Mouse (Mus musculus): Measurements from ENCODE around the gene Eml6. TPM values are rescaled to one million over a fixed set of nuclear protein-coding genes. Genes with fewer than 3 reads are reported as not detected.
"Not testable (repeated sequence)": the region's sequence is repeated elsewhere in the genome, so short reads cannot be mapped to it uniquely, and the experiment has no call there.

Eml6 gene
- polyA plus RNA-seq, 2 experiments: 0.09 to 0.55 TPM

DNA sequence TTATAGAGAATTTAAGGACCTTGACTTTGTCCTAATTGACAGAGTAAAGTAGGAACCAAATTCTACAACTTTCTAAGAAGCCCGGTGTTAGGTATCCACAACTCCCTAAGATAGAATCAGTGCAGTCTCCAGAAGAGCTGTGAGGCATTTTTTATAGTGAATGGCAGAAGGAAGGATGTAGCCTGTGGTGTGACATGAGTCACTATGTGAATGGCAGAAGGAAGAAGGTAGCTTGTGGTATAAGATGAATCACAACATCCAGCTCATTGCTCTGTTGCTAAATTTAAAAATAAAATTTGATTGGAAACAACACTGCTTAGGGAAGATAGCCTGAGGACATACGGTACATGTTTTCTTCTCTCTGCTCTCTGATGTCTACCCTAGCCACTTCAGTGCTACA lies 146.2 kb downstream of the Eml6 start:
- H3K4me1 ChIP-seq (replicated peaks; ENCODE audit: control insufficient read depth in 2 of 2, insufficient read depth in 2 of 2, low read length in 1 of 2): no peaks in the 10 kb centered on the region
- 51% methylated on average over 2 of the region's 2 CpGs for WGBS (ENCODE audit: insufficient replicate concordance)

DNA sequence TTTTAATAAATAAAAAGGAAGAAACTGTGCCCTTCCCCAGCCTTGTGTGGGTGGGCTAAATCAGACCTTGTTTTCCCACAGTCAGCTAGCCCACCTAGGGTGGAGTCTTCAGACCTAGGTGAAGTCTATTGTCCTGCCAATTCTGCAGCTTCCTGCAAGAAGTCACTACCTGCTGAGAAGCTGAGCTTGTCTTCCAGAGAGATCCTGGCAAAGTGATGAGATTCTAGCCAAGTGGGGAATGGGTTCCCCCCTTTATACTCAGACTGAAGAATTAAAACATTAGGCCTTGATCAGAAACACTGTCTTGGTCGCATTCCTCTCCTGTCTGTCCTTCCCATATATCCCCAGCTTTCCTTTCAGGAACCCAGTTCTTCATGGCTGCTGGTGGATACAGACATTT lies 147.9 kb downstream of the Eml6 start:
- Histone ChIP-seq H3K4me3 (ENCODE audit: insufficient read depth in 1 of 2, low read depth in 2 of 2, low read length in 2 of 2) (no peak overlapping the region), H3K36me3 (replicated peaks; ENCODE audit: control insufficient read depth, insufficient read depth, low read depth) (no peaks in the 10 kb centered on the region), H3K9me3 (ENCODE audit: control insufficient read depth, low read length) (no peaks in the 10 kb centered on the region), H3K4me1 (replicated peaks; ENCODE audit: control insufficient read depth in 2 of 2, insufficient read depth in 2 of 2, low read length in 1 of 2) (no peaks in the 10 kb centered on the region), H3K27me3 (ENCODE audit: control insufficient read depth, insufficient read depth, low read length) (no peaks in the 10 kb centered on the region), H3K9ac (replicated peaks) (no peak overlapping the region), H3K27ac (no peak overlapping the region), H3K4me2 (ENCODE audit: low read depth) (no peak overlapping the region)
- TF ChIP-seq EP300 (IDR thresholded peaks at IDR 0.05; ENCODE audit: low read depth) (no peak), CTCF (IDR thresholded peaks at IDR 0.05; ENCODE audit: low read depth) (no peak)
- no peak for DNase-seq (ENCODE audit: low read depth in 3 of 3, low spot score in 3 of 3)
- no peak for ATAC-seq (ENCODE audit: insufficient read depth)
- WGBS (ENCODE audit: insufficient replicate concordance): 57% methylated on average over 1 of the region's 1 CpGs

More for the DNA sequence above, 146.2 kb downstream of the Eml6 start:
- no peak for TF ChIP-seq EP300 (IDR thresholded peaks at IDR 0.05; ENCODE audit: low read depth)
- no peak for TF ChIP-seq CTCF (IDR thresholded peaks at IDR 0.05; ENCODE audit: low read depth)
- Histone ChIP-seq H3K27ac (no peak overlapping the region), H3K4me3 (ENCODE audit: insufficient read depth in 1 of 2, low read depth in 2 of 2, low read length in 2 of 2) (no peak overlapping the region), H3K4me2 (ENCODE audit: low read depth) (no peak overlapping the region), H3K27me3 (ENCODE audit: control insufficient read depth, insufficient read depth, low read length) (no peaks in the 10 kb centered on the region), H3K9ac (replicated peaks) (no peak overlapping the region), H3K36me3 (replicated peaks; ENCODE audit: control insufficient read depth, insufficient read depth, low read depth) (no peaks in the 10 kb centered on the region), H3K9me3 (ENCODE audit: control insufficient read depth, low read length) (no peaks in the 10 kb centered on the region)
- ATAC-seq (ENCODE audit: insufficient read depth) (no peak), DNase-seq (ENCODE audit: low read depth in 3 of 3, low spot score in 3 of 3) (no peak)

- ATAC-seq (ENCODE audit: insufficient read depth) (no peak), DNase-seq (ENCODE audit: low read depth in 3 of 3, low spot score in 3 of 3) (no peak)
- no peak overlapping the region for H3K4me3 ChIP-seq (ENCODE audit: insufficient read depth in 1 of 2, low read depth in 2 of 2, low read length in 2 of 2)
- H3K36me3 ChIP-seq (replicated peaks; ENCODE audit: control insufficient read depth, insufficient read depth, low read depth): no peaks in the 10 kb centered on the region
- no peaks in the 10 kb centered on the region for H3K27me3 ChIP-seq (ENCODE audit: control insufficient read depth, insufficient read depth, low read length)
- no peaks in the 10 kb centered on the region for H3K9me3 ChIP-seq (ENCODE audit: control insufficient read depth, low read length)
- TF ChIP-seq EP300 (IDR thresholded peaks at IDR 0.05; ENCODE audit: low read depth) (no peak), CTCF (IDR thresholded peaks at IDR 0.05; ENCODE audit: low read depth) (no peak)
- H3K9ac ChIP-seq (replicated peaks): no peak overlapping the region
- no peak overlapping the region for H3K4me2 ChIP-seq (ENCODE audit: low read depth)
- 54% methylated on average over 3 of the region's 3 CpGs for WGBS (ENCODE audit: insufficient replicate concordance)
- H3K27ac ChIP-seq: no peak overlapping the region
- no peaks in the 10 kb centered on the region for H3K4me1 ChIP-seq (replicated peaks; ENCODE audit: control insufficient read depth in 2 of 2, insufficient read depth in 2 of 2, low read length in 1 of 2)
Observed at GRCm38 (mm10) chr11:29877280-29877679, 148.6 kb downstream of the Eml6 start.

GRCm38 (mm10) chr11:29874781-29875180 lies 151.1 kb downstream of the Eml6 start:
- not testable (repeated sequence) for H3K4me2 ChIP-seq (ENCODE audit: low read depth); H3K4me3 ChIP-seq (ENCODE audit: insufficient read depth in 1 of 2, low read depth in 2 of 2, low read length in 2 of 2); H3K9me3 ChIP-seq (ENCODE audit: control insufficient read depth, low read length); ATAC-seq (ENCODE audit: insufficient read depth); H3K27me3 ChIP-seq (ENCODE audit: control insufficient read depth, insufficient read depth, low read length); H3K9ac ChIP-seq (replicated peaks); H3K27ac ChIP-seq; H3K4me1 ChIP-seq (replicated peaks; ENCODE audit: control insufficient read depth in 2 of 2, insufficient read depth in 2 of 2, low read length in 1 of 2); H3K36me3 ChIP-seq (replicated peaks; ENCODE audit: control insufficient read depth, insufficient read depth, low read depth); DNase-seq (ENCODE audit: low read depth in 3 of 3, low spot score in 3 of 3)
- WGBS (ENCODE audit: insufficient replicate concordance): 56% methylated on average over 1 of the region's 1 CpGs

DNA sequence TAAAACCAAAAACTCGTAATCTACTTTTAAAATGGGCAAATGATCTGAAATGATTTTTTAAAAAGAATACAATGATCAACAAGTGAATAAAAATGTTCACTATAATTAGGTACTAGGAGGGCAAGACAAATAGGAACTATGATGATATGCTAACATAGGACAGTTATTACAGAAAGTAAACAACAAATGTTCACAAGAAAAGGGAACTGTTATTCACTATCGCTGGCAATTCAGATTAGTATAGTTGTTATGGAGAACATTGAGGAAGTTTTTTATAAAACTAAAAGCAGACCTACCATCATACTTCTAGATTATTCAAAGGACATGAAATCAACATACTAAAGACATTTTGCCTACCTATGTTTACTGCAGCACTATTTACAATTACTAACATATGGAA lies 155.7 kb downstream of the Eml6 start:
- Histone ChIP-seq H3K4me3 (ENCODE audit: insufficient read depth in 1 of 2, low read depth in 2 of 2, low read length in 2 of 2) (no peak overlapping the region), H3K9ac (replicated peaks) (no peak overlapping the region), H3K4me1 (replicated peaks; ENCODE audit: control insufficient read depth in 2 of 2, insufficient read depth in 2 of 2, low read length in 1 of 2) (no peaks in the 10 kb centered on the region), H3K4me2 (ENCODE audit: low read depth) (no peak overlapping the region), H3K27ac (no peak overlapping the region), H3K9me3 (ENCODE audit: control insufficient read depth, low read length) (no peaks in the 10 kb centered on the region), H3K36me3 (replicated peaks; ENCODE audit: control insufficient read depth, insufficient read depth, low read depth) (no peaks in the 10 kb centered on the region), H3K27me3 (ENCODE audit: control insufficient read depth, insufficient read depth, low read length) (no peaks in the 10 kb centered on the region)
- 58% methylated on average over 2 of the region's 2 CpGs for WGBS (ENCODE audit: insufficient replicate concordance)
- ATAC-seq (ENCODE audit: insufficient read depth): no peak
- no peak for DNase-seq (ENCODE audit: low read depth in 3 of 3, low spot score in 3 of 3)
- no peak for TF ChIP-seq CTCF (IDR thresholded peaks at IDR 0.05; ENCODE audit: low read depth)
- TF ChIP-seq EP300 (IDR thresholded peaks at IDR 0.05; ENCODE audit: low read depth): no peak

DNA sequence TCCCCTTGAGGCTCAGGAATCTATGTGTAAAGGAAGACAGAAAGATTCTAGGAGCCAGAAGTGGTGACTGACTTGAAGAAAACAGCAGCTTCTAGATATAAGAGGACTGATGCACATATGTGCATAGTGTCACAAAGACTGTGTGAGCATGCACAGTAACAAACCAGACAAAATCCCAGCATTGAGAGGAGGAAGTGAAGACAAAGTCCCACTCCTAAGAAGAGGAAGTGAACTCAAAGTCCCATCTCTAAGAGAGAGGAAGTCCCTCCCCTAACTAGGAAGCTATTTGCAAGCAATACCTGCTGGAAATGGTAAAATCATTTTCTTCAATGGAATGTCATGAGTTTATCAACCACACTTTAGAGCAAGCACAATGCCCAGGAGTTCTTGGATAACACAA lies 161.6 kb downstream of the Eml6 start:
- no peak for DNase-seq (ENCODE audit: low read depth in 3 of 3, low spot score in 3 of 3)

More for the DNA sequence above, 161.6 kb downstream of the Eml6 start:
- Histone ChIP-seq H3K9ac (replicated peaks) (no peak overlapping the region), H3K4me3 (ENCODE audit: insufficient read depth in 1 of 2, low read depth in 2 of 2, low read length in 2 of 2) (no peak overlapping the region), H3K9me3 (ENCODE audit: control insufficient read depth, low read length) (no peaks in the 10 kb centered on the region), H3K36me3 (replicated peaks; ENCODE audit: control insufficient read depth, insufficient read depth, low read depth) (no peaks in the 10 kb centered on the region), H3K4me2 (ENCODE audit: low read depth) (no peak overlapping the region), H3K27ac (no peak overlapping the region), H3K27me3 (ENCODE audit: control insufficient read depth, insufficient read depth, low read length) (no peaks in the 10 kb centered on the region), H3K4me1 (replicated peaks; ENCODE audit: control insufficient read depth in 2 of 2, insufficient read depth in 2 of 2, low read length in 1 of 2) (no peaks in the 10 kb centered on the region)
- no peak for ATAC-seq (ENCODE audit: insufficient read depth)
- TF ChIP-seq CTCF (IDR thresholded peaks at IDR 0.05; ENCODE audit: low read depth) (no peak), EP300 (IDR thresholded peaks at IDR 0.05; ENCODE audit: low read depth) (no peak)
